Mouse (Mus musculus) myocyte (in vitro differentiated cells): ENCODE results near the gene Wbp2nl. TPM values are rescaled to one million over a fixed set of nuclear protein-coding genes. Genes with fewer than 3 reads are reported as not detected.
A peak's percentile ranks its signal among the peaks of the same experiment; 100 is the strongest.

Experiments
- H3K27me3 ChIP-seq: one replicate; pipeline ENCODE4 v1.6.1; 2011; ENCODE audit not compliant: control insufficient read depth, insufficient read depth, insufficient read length
- H3K36me3 ChIP-seq: one replicate; pipeline ENCODE4 v1.6.1; 2011; ENCODE audit not compliant: control insufficient read depth, insufficient read depth
- H3K4me2 ChIP-seq: one replicate; pipeline ENCODE4 v1.6.1; 2011; ENCODE audit warnings: low read depth, control low read depth
- H3K4me3 ChIP-seq: one replicate; pipeline ENCODE4 v1.5.1; 2011; ENCODE audit warnings: mild to moderate bottlenecking, control low read depth, moderate library complexity
- H3K79me2 ChIP-seq: one replicate; pipeline ENCODE4 v1.6.1; 2011; ENCODE audit not compliant: control insufficient read depth, insufficient read depth
- H3ac ChIP-seq: one replicate; pipeline ENCODE4 v1.6.1; 2011; ENCODE audit not compliant: control insufficient read depth, insufficient read length
- CEBPB ChIP-seq: IDR thresholded peaks from 2 replicates; pipeline ENCODE4 v1.6.1; 2011; ENCODE audit warnings: mild to moderate bottlenecking, moderate library complexity; ENCODE audit not compliant: poor library complexity, insufficient read depth, severe bottlenecking
- E2F4 ChIP-seq: IDR thresholded peaks from one replicate; pipeline ENCODE4 v1.6.1; 2011; ENCODE audit warnings: mild to moderate bottlenecking, control low read depth, moderate library complexity; ENCODE audit not compliant: insufficient read depth
- MAX ChIP-seq: IDR thresholded peaks from one replicate; pipeline ENCODE4 v1.6.1; 2011; ENCODE audit warnings: low read depth, mild to moderate bottlenecking, control low read depth
- MYOD1 ChIP-seq, 3 experiments: IDR thresholded peaks; one replicate each; pipeline ENCODE4 v1.6.1; 2011; ENCODE audit warnings: control low read depth in 2 of 3, low read depth in 2 of 3, mild to moderate bottlenecking in 2 of 3, moderate library complexity in 1 of 3; ENCODE audit not compliant: insufficient read length in 2 of 3, control insufficient read depth in 1 of 3
- MYOG ChIP-seq, 3 experiments: IDR thresholded peaks; one replicate each; pipeline ENCODE4 v1.6.1; 2011; ENCODE audit warnings: control low read depth in 2 of 3, low read depth in 2 of 3, mild to moderate bottlenecking in 2 of 3; ENCODE audit not compliant: insufficient read length in 2 of 3, control insufficient read depth in 1 of 3, insufficient read depth in 1 of 3
- POLR2A ChIP-seq: IDR thresholded peaks from one replicate; pipeline ENCODE4 v1.6.1; 2011; ENCODE audit warnings: low read depth, mild to moderate bottlenecking, control low read depth, moderate library complexity; ENCODE audit not compliant: insufficient read length
- POLR2AphosphoS2 ChIP-seq: IDR thresholded peaks from one replicate; pipeline ENCODE4 v1.6.1; 2011; ENCODE audit warnings: low read depth, control low read depth; ENCODE audit not compliant: insufficient read length
- REST ChIP-seq: IDR thresholded peaks from one replicate; pipeline ENCODE4 v1.6.1; 2011; ENCODE audit warnings: mild to moderate bottlenecking, control low read depth, moderate library complexity; ENCODE audit not compliant: insufficient read depth, insufficient read length
- SRF ChIP-seq: IDR thresholded peaks from one replicate; pipeline ENCODE4 v1.6.1; 2011; ENCODE audit warnings: low read depth; ENCODE audit not compliant: control insufficient read depth, insufficient read length
- TCF12 ChIP-seq: IDR thresholded peaks from one replicate; pipeline ENCODE4 v1.6.1; 2011; ENCODE audit warnings: mild to moderate bottlenecking, control low read depth; ENCODE audit not compliant: poor library complexity, insufficient read depth, severe bottlenecking
- TCF3 ChIP-seq: IDR thresholded peaks from one replicate; pipeline ENCODE4 v1.6.1; 2011; ENCODE audit warnings: low read depth, control low read depth; ENCODE audit not compliant: insufficient read length
- USF1 ChIP-seq: IDR thresholded peaks from one replicate; pipeline ENCODE4 v1.6.1; 2011; ENCODE audit warnings: low read depth, mild to moderate bottlenecking, control low read depth, moderate library complexity
- polyA plus RNA-seq: library from polyadenylated mRNA; unstranded; fragments of >200 nt; fragmentation: generic; extraction: Trizol; gene quantifications from one replicate; pipeline ENCODE4 v1.2.1, GENCODE M21; 2012; ENCODE audit warnings: missing spikeins

Wbp2nl gene
- polyA plus RNA-seq, 1 experiment: not detected

- Histone ChIP-seq H3K27me3 (peaks cover 57% of the 10 kb centered on the region), H3K4me2 (no peak overlapping the region), H3K79me2 (no peaks in the 10 kb centered on the region), H3K36me3 (no peaks in the 10 kb centered on the region), H3ac (no peak overlapping the region), H3K4me3 (no peak overlapping the region)
- no peak for TF ChIP-seq POLR2AphosphoS2
- TF ChIP-seq TCF3: no peak
- no peak for TF ChIP-seq TCF12
- no peak for TF ChIP-seq E2F4
- no peak for TF ChIP-seq REST
- no peak for TF ChIP-seq MAX
- no peak for TF ChIP-seq POLR2A
- no peak for TF ChIP-seq MYOD1 (IDR thresholded peaks at IDR 0.05; ENCODE audit: control insufficient read depth in 1 of 3, insufficient read length in 2 of 3, low read depth in 2 of 3)
- TF ChIP-seq CEBPB: no peak
Measured at GRCm38 (mm10) chr15:82259510-82259909, 39.2 kb upstream of the Wbp2nl start.

DNA sequence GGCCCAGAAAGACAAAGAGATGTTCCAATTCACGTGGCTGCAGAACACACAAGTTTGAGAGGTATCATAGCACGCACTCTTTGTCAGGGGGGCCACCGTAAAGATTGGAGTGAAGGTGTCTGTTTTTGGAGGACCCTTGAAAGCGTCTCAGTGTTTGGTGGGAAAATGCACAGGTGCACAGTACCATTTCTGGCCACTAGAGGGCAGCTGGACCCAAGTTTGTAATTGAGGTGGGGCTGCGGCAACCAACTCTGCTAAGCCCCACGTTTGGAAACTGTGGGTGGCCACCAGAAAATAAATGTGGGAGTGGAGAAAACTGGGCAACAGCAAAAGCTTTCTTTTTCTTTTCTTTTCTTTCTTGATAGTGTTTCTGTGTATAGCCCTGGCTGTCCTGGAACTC is 32.4 kb upstream of the Wbp2nl start:
- Histone ChIP-seq H3K79me2 (no peaks in the 10 kb centered on the region), H3K4me3 (no peak overlapping the region), H3K36me3 (no peaks in the 10 kb centered on the region), H3ac (no peak overlapping the region), H3K27me3 (peaks cover 53% of the 10 kb centered on the region), H3K4me2 (no peak overlapping the region)
- peak in 1 of 3 experiments; percentile 33 for TF ChIP-seq MYOD1 (IDR thresholded peaks at IDR 0.05; ENCODE audit: control insufficient read depth in 1 of 3, insufficient read length in 2 of 3, low read depth in 2 of 3)
- TF ChIP-seq MYOG (IDR thresholded peaks at IDR 0.05; ENCODE audit: control insufficient read depth in 1 of 3, insufficient read depth in 1 of 3, insufficient read length in 2 of 3, low read depth in 2 of 3): peak in 1 of 3 experiments; percentile 21
- no peak for TF ChIP-seq POLR2A

GRCm38 (mm10) chr15:82268185-82268584 is 30.6 kb upstream of the Wbp2nl start:
- H3K4me3 ChIP-seq: no peak overlapping the region
- TF ChIP-seq E2F4 (no peak), REST (no peak), TCF3 (no peak), CEBPB (no peak), MYOG (IDR thresholded peaks at IDR 0.05; ENCODE audit: control insufficient read depth in 1 of 3, insufficient read depth in 1 of 3, insufficient read length in 2 of 3, low read depth in 2 of 3) (no peak), TCF12 (no peak), SRF (no peak), POLR2A (no peak), POLR2AphosphoS2 (no peak), MAX (no peak), USF1 (no peak), MYOD1 (IDR thresholded peaks at IDR 0.05; ENCODE audit: control insufficient read depth in 1 of 3, insufficient read length in 2 of 3, low read depth in 2 of 3) (no peak)
- no peak overlapping the region for H3K4me2 ChIP-seq

DNA sequence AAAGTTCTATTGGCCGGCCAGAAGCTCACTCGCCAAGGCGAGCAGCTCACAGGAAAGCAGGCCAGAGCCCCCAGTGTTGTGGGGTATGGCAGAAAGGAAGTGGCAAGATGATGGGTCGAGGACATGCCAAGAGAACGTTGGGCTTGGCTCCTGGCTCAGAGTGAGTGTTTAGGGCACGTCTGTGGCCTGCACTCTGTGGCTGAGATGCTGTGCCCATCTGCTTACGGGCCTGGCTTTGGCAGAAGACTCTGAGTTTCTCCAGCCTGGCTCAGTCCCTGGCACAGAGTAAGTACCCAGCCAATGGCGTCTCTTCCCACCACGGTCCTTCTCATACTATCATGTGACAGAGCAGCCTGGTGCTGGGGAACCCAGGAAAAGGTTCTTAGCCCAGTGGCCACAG is 30.0 kb upstream of the Wbp2nl start:
- H3K4me3 ChIP-seq: no peak overlapping the region
- no peaks in the 10 kb centered on the region for H3K36me3 ChIP-seq
- TF ChIP-seq SRF (no peak), TCF12 (no peak), POLR2A (no peak), TCF3 (no peak), USF1 (no peak), REST (no peak)
- no peak overlapping the region for H3ac ChIP-seq
- peaks cover 68% of the 10 kb centered on the region for H3K27me3 ChIP-seq
- H3K79me2 ChIP-seq: no peaks in the 10 kb centered on the region
- no peak overlapping the region for H3K4me2 ChIP-seq

More at GRCm38 (mm10) chr15:82268185-82268584, 30.6 kb upstream of the Wbp2nl start:
- Histone ChIP-seq H3ac (no peak overlapping the region), H3K36me3 (no peaks in the 10 kb centered on the region), H3K27me3 (peaks cover 65% of the 10 kb centered on the region), H3K79me2 (no peaks in the 10 kb centered on the region)

GRCm38 (mm10) chr15:82271201-82271600 is 27.6 kb upstream of the Wbp2nl start:
- peaks cover 72% of the 10 kb centered on the region for H3K27me3 ChIP-seq

More at GRCm38 (mm10) chr15:82271201-82271600, 27.6 kb upstream of the Wbp2nl start:
- no peak for TF ChIP-seq TCF12
- peak in 1 of 3 experiments; percentile 62 for TF ChIP-seq MYOD1 (IDR thresholded peaks at IDR 0.05; ENCODE audit: control insufficient read depth in 1 of 3, insufficient read length in 2 of 3, low read depth in 2 of 3)
- peak in 1 of 3 experiments; percentile 57 for TF ChIP-seq MYOG (IDR thresholded peaks at IDR 0.05; ENCODE audit: control insufficient read depth in 1 of 3, insufficient read depth in 1 of 3, insufficient read length in 2 of 3, low read depth in 2 of 3)
- TF ChIP-seq POLR2AphosphoS2: no peak
- no peak for TF ChIP-seq SRF
- TF ChIP-seq POLR2A: no peak
- TF ChIP-seq MAX: no peak
- no peak for TF ChIP-seq TCF3
- TF ChIP-seq CEBPB: no peak
- no peak for TF ChIP-seq E2F4
- no peak for TF ChIP-seq USF1
- no peak for TF ChIP-seq REST
- H3K36me3 ChIP-seq: no peaks in the 10 kb centered on the region
- H3ac ChIP-seq: no peak overlapping the region
- H3K4me2 ChIP-seq: no peak overlapping the region
- no peaks in the 10 kb centered on the region for H3K79me2 ChIP-seq
- no peak overlapping the region for H3K4me3 ChIP-seq
